Mouse (Mus musculus): Measurements from ENCODE around the gene Nop16. TPM values are rescaled to one million over a fixed set of nuclear protein-coding genes. Genes with fewer than 3 reads are reported as not detected.

Nop16 gene
- total and polyA plus RNA-seq, 3 experiments: 65.1 to 76.0 (median 65.7) TPM

DNA sequence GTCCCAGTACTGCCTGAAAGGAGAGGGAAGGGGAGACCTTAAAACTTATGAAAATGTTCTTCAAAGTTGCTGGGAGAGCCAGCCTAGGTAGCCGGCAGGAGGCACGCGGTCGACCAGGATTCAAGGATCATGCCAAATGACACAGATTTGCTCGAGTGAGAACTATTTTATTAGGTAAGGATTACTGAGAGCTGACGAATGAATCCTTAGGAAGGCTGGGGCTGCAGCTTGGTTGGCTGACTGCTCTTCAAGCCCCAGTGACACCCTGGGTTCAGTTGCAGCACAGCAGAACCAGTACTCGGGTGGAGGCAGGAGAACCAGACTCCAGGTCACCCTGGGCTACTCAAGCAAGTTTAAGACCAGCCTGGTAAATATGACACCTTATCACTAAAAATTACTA is 41.9 kb downstream of the Nop16 start:
- Histone ChIP-seq H3K9me3 (replicated peaks) (no peaks in the 10 kb centered on the region), H3K4me3 (ENCODE audit: low read depth, low read length) (no peak overlapping the region), H3K4me1 (ENCODE audit: insufficient read depth, low read depth, low read length) (no peaks in the 10 kb centered on the region), H3K27me3 (ENCODE audit: insufficient read depth, low read length) (no peaks in the 10 kb centered on the region), H3K36me3 (replicated peaks) (peaks cover 65% of the 10 kb centered on the region)
- DNase-seq (ENCODE audit: low spot score) (no peak), ATAC-seq (ENCODE audit: extremely low read depth, insufficient number of reproducible peaks, low FRiP score, poor library complexity, severe bottlenecking) (no peak)
- no peak for TF ChIP-seq POLR2AphosphoS5 (IDR thresholded peaks at IDR 0.05; ENCODE audit: insufficient replicate concordance, low read depth, low read length)
- TF ChIP-seq GATA2 (IDR thresholded peaks at IDR 0.05; ENCODE audit: borderline replicate concordance, low read depth, low read length): no peak
- no peak for TF ChIP-seq CTCF (IDR thresholded peaks at IDR 0.05; ENCODE audit: low read depth, low read length)
- no peak for TF ChIP-seq GATA1 (IDR thresholded peaks at IDR 0.05; ENCODE audit: borderline replicate concordance, low read length)
- TF ChIP-seq TAL1 (conservative IDR thresholded peaks at IDR 0.05; ENCODE audit: low read depth, low read length): no peak

Other genes starting within 250 kb of the Nop16 start
- gene Cplx2, start 218.7 kb downstream of the Nop16 start, total RNA-seq (2014; fragmentation: Nextera tagmentation): not detected in 2 replicates
- not detected in 2 replicates for gene Cplx2, start 218.7 kb downstream of the Nop16 start, total RNA-seq (2017)
- gene Cplx2, start 218.7 kb downstream of the Nop16 start, polyA plus RNA-seq (2012): not detected in 2 replicates
- gene Thoc3, start 121.2 kb downstream of the Nop16 start, total RNA-seq (2014; fragmentation: Nextera tagmentation): 65.0 and 76.5 TPM in 2 replicates
- 73.4 and 73.7 TPM in 2 replicates for gene Thoc3, start 121.2 kb downstream of the Nop16 start, total RNA-seq (2017)
- gene Thoc3, start 121.2 kb downstream of the Nop16 start, polyA plus RNA-seq (2012): 179 and 186 TPM in 2 replicates
- gene Simc1, start 86.3 kb downstream of the Nop16 start, total RNA-seq (2014; fragmentation: Nextera tagmentation): 27.1 and 34.7 TPM in 2 replicates
- 5.8 and 6.0 TPM in 2 replicates for gene Simc1, start 86.3 kb downstream of the Nop16 start, total RNA-seq (2017)
- gene Simc1, start 86.3 kb downstream of the Nop16 start, polyA plus RNA-seq (2012): 1.1 and 1.4 TPM in 2 replicates
- gene 4833439L19Rik, start 24.7 kb downstream of the Nop16 start, total RNA-seq (2014; fragmentation: Nextera tagmentation): 59.2 and 61.9 TPM in 2 replicates
- 37.3 and 40.4 TPM in 2 replicates for gene 4833439L19Rik, start 24.7 kb downstream of the Nop16 start, total RNA-seq (2017)
- 32.8 and 36.9 TPM in 2 replicates for gene 4833439L19Rik, start 24.7 kb downstream of the Nop16 start, polyA plus RNA-seq (2012)
- 20.8 and 21.4 TPM in 2 replicates for gene Arl10, start 15.1 kb downstream of the Nop16 start, total RNA-seq (2014; fragmentation: Nextera tagmentation)
- 13.9 and 14.3 TPM in 2 replicates for gene Arl10, start 15.1 kb downstream of the Nop16 start, total RNA-seq (2017)
- gene Arl10, start 15.1 kb downstream of the Nop16 start, polyA plus RNA-seq (2012): 11.8 and 13.8 TPM in 2 replicates
- 74.0 and 79.3 TPM in 2 replicates for gene Higd2a, start 117 bp upstream of the Nop16 start, total RNA-seq (2014; fragmentation: Nextera tagmentation)
- gene Higd2a, start 117 bp upstream of the Nop16 start, total RNA-seq (2017): 65.2 and 67.7 TPM in 2 replicates
- 26.4 and 84.5 TPM in 2 replicates for gene Higd2a, start 117 bp upstream of the Nop16 start, polyA plus RNA-seq (2012)
- gene Cltb, start 21.3 kb upstream of the Nop16 start, total RNA-seq (2014; fragmentation: Nextera tagmentation): 8.7 and 9.2 TPM in 2 replicates
- 29.6 and 33.6 TPM in 2 replicates for gene Cltb, start 21.3 kb upstream of the Nop16 start, total RNA-seq (2017)
- 49.8 TPM in 2 replicates for gene Cltb, start 21.3 kb upstream of the Nop16 start, polyA plus RNA-seq (2012)
- 80.9 and 87.6 TPM in 2 replicates for gene Faf2, start 31.7 kb upstream of the Nop16 start, total RNA-seq (2014; fragmentation: Nextera tagmentation)
- 35.9 and 47.9 TPM in 2 replicates for gene Faf2, start 31.7 kb upstream of the Nop16 start, total RNA-seq (2017)
- gene Faf2, start 31.7 kb upstream of the Nop16 start, polyA plus RNA-seq (2012): 12.9 and 14.5 TPM in 2 replicates
- 81.9 and 86.2 TPM in 2 replicates for gene Rnf44, start 103.8 kb upstream of the Nop16 start, total RNA-seq (2014; fragmentation: Nextera tagmentation)
- gene Rnf44, start 103.8 kb upstream of the Nop16 start, total RNA-seq (2017): 12.3 and 13.5 TPM in 2 replicates
- 304 and 332 TPM in 2 replicates for gene Rnf44, start 103.8 kb upstream of the Nop16 start, polyA plus RNA-seq (2012)
- not detected in 2 replicates for gene Cdhr2, start 111.4 kb upstream of the Nop16 start, total RNA-seq (2014; fragmentation: Nextera tagmentation)
- not detected in 2 replicates for gene Cdhr2, start 111.4 kb upstream of the Nop16 start, total RNA-seq (2017)
- not detected in 2 replicates for gene Cdhr2, start 111.4 kb upstream of the Nop16 start, polyA plus RNA-seq (2012)
- not detected in 2 replicates for gene Gprin1, start 159.8 kb upstream of the Nop16 start, total RNA-seq (2014; fragmentation: Nextera tagmentation)
- gene Gprin1, start 159.8 kb upstream of the Nop16 start, total RNA-seq (2017): 0.05 and 0.06 TPM in 2 replicates
- gene Gprin1, start 159.8 kb upstream of the Nop16 start, polyA plus RNA-seq (2012): not detected in 2 replicates
- not detected in 2 replicates for gene Sncb, start 176.5 kb upstream of the Nop16 start, total RNA-seq (2014; fragmentation: Nextera tagmentation)
- gene Sncb, start 176.5 kb upstream of the Nop16 start, total RNA-seq (2017): not detected in 2 replicates
- gene Sncb, start 176.5 kb upstream of the Nop16 start, polyA plus RNA-seq (2012): not detected in 2 replicates
- gene Eif4e1b, start 193.9 kb upstream of the Nop16 start, total RNA-seq (2014; fragmentation: Nextera tagmentation): not detected in 2 replicates
- gene Eif4e1b, start 193.9 kb upstream of the Nop16 start, total RNA-seq (2017): 0.05 TPM in 1 of 2 replicates, not detected in the other
- not detected in 2 replicates for gene Eif4e1b, start 193.9 kb upstream of the Nop16 start, polyA plus RNA-seq (2012)
- 1.6 and 1.7 TPM in 2 replicates for gene Tspan17, start 199.3 kb upstream of the Nop16 start, total RNA-seq (2014; fragmentation: Nextera tagmentation)
- gene Tspan17, start 199.3 kb upstream of the Nop16 start, total RNA-seq (2017): 1.1 and 2.0 TPM in 2 replicates
- gene Tspan17, start 199.3 kb upstream of the Nop16 start, polyA plus RNA-seq (2012): 0.43 and 0.44 TPM in 2 replicates

Data from G1E (cell line).